Mouse (Mus musculus): ENCODE data around the gene Ndufa6. TPM values are rescaled to one million over a fixed set of nuclear protein-coding genes. Genes with fewer than 3 reads are reported as not detected.
A peak's percentile ranks its signal among the peaks of the same experiment; 100 is the strongest.

Gene Ndufa6
- polyA plus RNA-seq, 1 experiment from 2014 or later: 340 TPM

- Histone ChIP-seq H3K27ac (ENCODE audit: low read length) (no peak overlapping the region), H3K27me3 (ENCODE audit: control insufficient read depth, insufficient read depth, low read depth, low read length) (peaks cover 3% of the 10 kb centered on the region; the same call in 1 of the 2 replicates), H3K4me2 (ENCODE audit: low read depth, low read length) (no peak overlapping the region), H3K9me3 (ENCODE audit: control insufficient read depth, low read length) (no peaks in the 10 kb centered on the region), H3K36me3 (ENCODE audit: control insufficient read depth, insufficient read depth, low read length) (peaks cover 4% of the 10 kb centered on the region), H3K4me1 (replicated peaks; ENCODE audit: control insufficient read depth, insufficient read depth, low read length) (peaks cover 25% of the 10 kb centered on the region), H3K9ac (ENCODE audit: low read length) (no peak overlapping the region), H3K4me3 (ENCODE audit: low read length) (no peak overlapping the region)
- no peak for ATAC-seq (ENCODE audit: low read depth)
- WGBS: 51% methylated on average over 8 of the region's 8 CpGs
Observed at GRCm38 (mm10) chr15:82339634-82340254, 14.4 kb downstream of the Ndufa6 start.

- H3K4me1 ChIP-seq (replicated peaks; ENCODE audit: control insufficient read depth, insufficient read depth, low read length): peaks cover 25% of the 10 kb centered on the region
- WGBS: 44% methylated on average over 10 of the region's 10 CpGs
Observed at GRCm38 (mm10) chr15:82339150-82339549, 15.0 kb downstream of the Ndufa6 start.

GRCm38 (mm10) chr15:82338593-82339112, 15.5 kb downstream of the Ndufa6 start, which contains the start of the genes Naga, Pheta2 and Smdt1:
Naga (minus strand) TSS chr15:82338925.
Pheta2 (plus strand) TSS chr15:82338942.
Smdt1 (plus strand) TSS chr15:82338959.
- Histone ChIP-seq H3K27me3 (ENCODE audit: control insufficient read depth, insufficient read depth, low read depth, low read length) (peaks cover 3% of the 10 kb centered on the region; the same call in 1 of the 2 replicates), H3K4me2 (ENCODE audit: low read depth, low read length) (peak within 1 kb of the TSS; percentile 77), H3K9ac (ENCODE audit: low read length) (peak within 1 kb of the TSS; percentile 81), H3K4me3 (ENCODE audit: low read length) (peak within 1 kb of the TSS; percentile 73), H3K9me3 (ENCODE audit: control insufficient read depth, low read length) (no peaks in the 10 kb centered on the region), H3K4me1 (replicated peaks; ENCODE audit: control insufficient read depth, insufficient read depth, low read length) (peaks cover 25% of the 10 kb centered on the region), H3K36me3 (ENCODE audit: control insufficient read depth, insufficient read depth, low read length) (peaks cover 9% of the 10 kb centered on the region), H3K27ac (ENCODE audit: low read length) (no peak within 1 kb of the TSS)
- under 1% methylated on average over 41 of the region's 41 CpGs for WGBS
- peak; percentile 92 for ATAC-seq (ENCODE audit: low read depth)

More at GRCm38 (mm10) chr15:82339150-82339549, 15.0 kb downstream of the Ndufa6 start:
- Histone ChIP-seq H3K27me3 (ENCODE audit: control insufficient read depth, insufficient read depth, low read depth, low read length) (peaks cover 3% of the 10 kb centered on the region; the same call in 1 of the 2 replicates), H3K9me3 (ENCODE audit: control insufficient read depth, low read length) (no peaks in the 10 kb centered on the region), H3K4me2 (ENCODE audit: low read depth, low read length) (peak overlapping the region; percentile 77), H3K36me3 (ENCODE audit: control insufficient read depth, insufficient read depth, low read length) (peaks cover 9% of the 10 kb centered on the region), H3K9ac (ENCODE audit: low read length) (peak overlapping the region; percentile 81), H3K4me3 (ENCODE audit: low read length) (peak overlapping the region; percentile 73), H3K27ac (ENCODE audit: low read length) (no peak overlapping the region)
- ATAC-seq (ENCODE audit: low read depth): no peak

GRCm38 (mm10) chr15:82337875-82338274, 16.2 kb downstream of the Ndufa6 start:
- Histone ChIP-seq H3K27me3 (ENCODE audit: control insufficient read depth, insufficient read depth, low read depth, low read length) (peaks cover 3% of the 10 kb centered on the region; the same call in 1 of the 2 replicates), H3K4me3 (ENCODE audit: low read length) (peak overlapping the region; percentile 73), H3K27ac (ENCODE audit: low read length) (no peak overlapping the region), H3K4me2 (ENCODE audit: low read depth, low read length) (peak overlapping the region; percentile 77), H3K9me3 (ENCODE audit: control insufficient read depth, low read length) (no peaks in the 10 kb centered on the region), H3K36me3 (ENCODE audit: control insufficient read depth, insufficient read depth, low read length) (peaks cover 9% of the 10 kb centered on the region), H3K9ac (ENCODE audit: low read length) (peak overlapping the region; percentile 81), H3K4me1 (replicated peaks; ENCODE audit: control insufficient read depth, insufficient read depth, low read length) (peaks cover 25% of the 10 kb centered on the region)
- WGBS: 1% methylated on average over 4 of the region's 4 CpGs
- no peak for ATAC-seq (ENCODE audit: low read depth)

GRCm38 (mm10) chr15:82336629-82337028, 17.5 kb downstream of the Ndufa6 start:
- H3K27me3 ChIP-seq (ENCODE audit: control insufficient read depth, insufficient read depth, low read depth, low read length): peaks cover 3% of the 10 kb centered on the region; the same call in 1 of the 2 replicates
- H3K9me3 ChIP-seq (ENCODE audit: control insufficient read depth, low read length): no peaks in the 10 kb centered on the region
- no peak for ATAC-seq (ENCODE audit: low read depth)
- H3K4me1 ChIP-seq (replicated peaks; ENCODE audit: control insufficient read depth, insufficient read depth, low read length): peaks cover 20% of the 10 kb centered on the region
- peaks cover 9% of the 10 kb centered on the region for H3K36me3 ChIP-seq (ENCODE audit: control insufficient read depth, insufficient read depth, low read length)
- no peak overlapping the region for H3K9ac ChIP-seq (ENCODE audit: low read length)
- no peak overlapping the region for H3K4me2 ChIP-seq (ENCODE audit: low read depth, low read length)
- WGBS: 92% methylated on average over 12 of the region's 12 CpGs
- H3K27ac ChIP-seq (ENCODE audit: low read length): no peak overlapping the region
- H3K4me3 ChIP-seq (ENCODE audit: low read length): no peak overlapping the region

GRCm38 (mm10) chr15:82335194-82335593, 18.9 kb downstream of the Ndufa6 start:
- no peak overlapping the region for H3K4me2 ChIP-seq (ENCODE audit: low read depth, low read length)
- peaks cover 10% of the 10 kb centered on the region for H3K4me1 ChIP-seq (replicated peaks; ENCODE audit: control insufficient read depth, insufficient read depth, low read length)
- no peaks in the 10 kb centered on the region for H3K9me3 ChIP-seq (ENCODE audit: control insufficient read depth, low read length)
- WGBS: 92% methylated on average over 4 of the region's 4 CpGs
- no peaks in the 10 kb centered on the region for H3K27me3 ChIP-seq (ENCODE audit: control insufficient read depth, insufficient read depth, low read depth, low read length)
- H3K9ac ChIP-seq (ENCODE audit: low read length): no peak overlapping the region
- no peak overlapping the region for H3K27ac ChIP-seq (ENCODE audit: low read length)
- H3K36me3 ChIP-seq (ENCODE audit: control insufficient read depth, insufficient read depth, low read length): peaks cover 13% of the 10 kb centered on the region
- no peak for ATAC-seq (ENCODE audit: low read depth)
- H3K4me3 ChIP-seq (ENCODE audit: low read length): no peak overlapping the region

GRCm38 (mm10) chr15:82325382-82325781, 28.7 kb downstream of the Ndufa6 start:
- no peak for ATAC-seq (ENCODE audit: low read depth)
- H3K27ac ChIP-seq (ENCODE audit: low read length): no peak overlapping the region
- no peak overlapping the region for H3K9ac ChIP-seq (ENCODE audit: low read length)
- H3K9me3 ChIP-seq (ENCODE audit: control insufficient read depth, low read length): no peaks in the 10 kb centered on the region
- H3K4me2 ChIP-seq (ENCODE audit: low read depth, low read length): no peak overlapping the region
- no peaks in the 10 kb centered on the region for H3K27me3 ChIP-seq (ENCODE audit: control insufficient read depth, insufficient read depth, low read depth, low read length)
- 60% methylated on average over 2 of the region's 2 CpGs for WGBS
- H3K36me3 ChIP-seq (ENCODE audit: control insufficient read depth, insufficient read depth, low read length): peaks cover 7% of the 10 kb centered on the region
- no peaks in the 10 kb centered on the region for H3K4me1 ChIP-seq (replicated peaks; ENCODE audit: control insufficient read depth, insufficient read depth, low read length)
- no peak overlapping the region for H3K4me3 ChIP-seq (ENCODE audit: low read length)

GRCm38 (mm10) chr15:82322195-82322594, 31.9 kb downstream of the Ndufa6 start:
- H3K9me3 ChIP-seq (ENCODE audit: control insufficient read depth, low read length): no peaks in the 10 kb centered on the region
- no peaks in the 10 kb centered on the region for H3K27me3 ChIP-seq (ENCODE audit: control insufficient read depth, insufficient read depth, low read depth, low read length)
- no peak overlapping the region for H3K9ac ChIP-seq (ENCODE audit: low read length)
- H3K4me3 ChIP-seq (ENCODE audit: low read length): no peak overlapping the region
- WGBS: 72% methylated on average over 8 of the region's 8 CpGs
- no peaks in the 10 kb centered on the region for H3K36me3 ChIP-seq (ENCODE audit: control insufficient read depth, insufficient read depth, low read length)
- no peak overlapping the region for H3K4me2 ChIP-seq (ENCODE audit: low read depth, low read length)
- H3K27ac ChIP-seq (ENCODE audit: low read length): no peak overlapping the region
- no peak for ATAC-seq (ENCODE audit: low read depth)
- H3K4me1 ChIP-seq (replicated peaks; ENCODE audit: control insufficient read depth, insufficient read depth, low read length): no peaks in the 10 kb centered on the region

GRCm38 (mm10) chr15:82319613-82320012, 34.5 kb downstream of the Ndufa6 start:
- ATAC-seq (ENCODE audit: low read depth): no peak
- no peak overlapping the region for H3K9ac ChIP-seq (ENCODE audit: low read length)
- H3K36me3 ChIP-seq (ENCODE audit: control insufficient read depth, insufficient read depth, low read length): no peaks in the 10 kb centered on the region
- no peaks in the 10 kb centered on the region for H3K27me3 ChIP-seq (ENCODE audit: control insufficient read depth, insufficient read depth, low read depth, low read length)
- no peak overlapping the region for H3K4me2 ChIP-seq (ENCODE audit: low read depth, low read length)
- H3K4me3 ChIP-seq (ENCODE audit: low read length): no peak overlapping the region
- H3K9me3 ChIP-seq (ENCODE audit: control insufficient read depth, low read length): no peaks in the 10 kb centered on the region
- 30% methylated on average over 1 of the region's 1 CpGs for WGBS
- H3K27ac ChIP-seq (ENCODE audit: low read length): no peak overlapping the region
- no peaks in the 10 kb centered on the region for H3K4me1 ChIP-seq (replicated peaks; ENCODE audit: control insufficient read depth, insufficient read depth, low read length)

Data from lung, embryonic 16.5 days (tissue).